Mouse (Mus musculus): ENCODE measurements at regions not wholly inside any gene's neighbourhood (a gene's known extent, or its start where the extent isn't known, plus 50 kb on each side); places are given as distances from the start of the nearest gene placed in this dataset.

DNA sequence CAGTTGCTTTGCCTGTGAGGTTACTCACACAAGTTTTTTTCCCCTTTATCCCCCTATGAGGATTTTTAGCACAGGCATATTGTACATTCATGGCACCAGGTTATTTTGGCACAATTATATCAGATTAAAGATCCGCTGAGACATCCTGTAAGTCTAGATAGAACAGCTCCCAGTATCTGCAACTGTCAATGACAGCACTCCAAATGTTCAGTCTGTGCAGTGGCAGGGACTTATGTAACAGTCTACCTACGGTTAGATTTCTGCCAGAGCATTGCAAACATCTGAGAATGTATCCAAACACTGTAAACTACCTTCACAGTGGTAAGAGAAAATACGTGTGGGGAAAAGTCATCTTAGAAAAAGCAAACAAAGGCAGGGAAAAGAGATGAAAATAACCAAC, 163.5 kb upstream of the Kcnh7 start:
- no peak overlapping the region for H3K4me3 ChIP-seq (ENCODE audit: low read length)
- H3K4me1 ChIP-seq (ENCODE audit: control insufficient read depth, insufficient read depth, low read length) = no peaks in the 10 kb centered on the region
- H3K4me2 ChIP-seq (replicated peaks; ENCODE audit: low read depth, low read length) = no peak overlapping the region
- no peaks in the 10 kb centered on the region for H3K27me3 ChIP-seq (ENCODE audit: control insufficient read depth, insufficient read depth, low read length)
- no peak overlapping the region for H3K27ac ChIP-seq (ENCODE audit: low read depth, low read length)
- no peaks in the 10 kb centered on the region for H3K9me3 ChIP-seq (ENCODE audit: control insufficient read depth, low read length)
- 79% methylated on average over 3 of the region's 3 CpGs for WGBS
- no peak for ATAC-seq (ENCODE audit: low FRiP score, low TSS enrichment)
- no peak overlapping the region for H3K9ac ChIP-seq (ENCODE audit: low read depth, low read length)
- H3K36me3 ChIP-seq (ENCODE audit: control insufficient read depth, insufficient read depth, low read length) = no peaks in the 10 kb centered on the region

DNA sequence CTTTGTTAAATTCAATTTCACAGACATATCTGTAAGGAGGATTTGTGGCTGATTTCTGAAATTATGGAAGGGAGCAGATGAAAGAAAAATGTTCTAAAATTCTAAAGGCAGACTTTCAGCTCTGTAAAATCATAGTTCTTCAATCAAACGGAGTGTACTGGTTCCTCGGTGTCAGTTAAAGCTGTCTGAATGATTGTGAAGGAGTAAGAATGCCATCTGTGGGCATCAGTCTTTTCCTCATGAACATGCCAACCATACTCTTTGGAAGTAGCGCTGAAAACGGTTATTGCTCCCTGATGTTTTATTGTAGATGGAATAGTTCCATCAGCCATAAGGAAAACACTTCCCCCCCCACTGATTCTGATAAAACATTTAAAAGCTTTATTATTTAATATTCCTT, 142.7 kb upstream of the Kcnh7 start:
- no peaks in the 10 kb centered on the region for H3K27me3 ChIP-seq (ENCODE audit: control insufficient read depth, insufficient read depth, low read length)
- 76% methylated on average over 4 of the region's 4 CpGs for WGBS

DNA sequence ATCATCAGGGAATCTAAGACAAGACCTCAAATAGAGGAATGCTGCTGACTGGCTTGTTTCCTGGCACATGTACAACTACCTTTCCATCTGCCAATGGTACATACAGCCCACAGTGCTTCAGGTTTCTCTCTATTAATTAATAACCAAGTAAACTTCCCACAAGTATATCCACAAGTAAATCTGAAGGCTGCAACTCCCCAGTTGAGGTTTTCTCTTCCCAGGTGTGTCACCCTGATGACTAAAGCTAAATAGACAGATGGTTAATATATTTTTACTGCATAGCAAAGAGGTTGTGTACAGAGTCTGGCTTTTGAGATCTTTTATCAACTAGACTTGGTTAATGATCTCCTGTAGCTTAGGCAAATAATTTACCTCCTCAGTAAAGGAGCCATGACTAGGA, 96.8 kb upstream of the Kcnh7 start:
- H3K4me3 ChIP-seq (ENCODE audit: low read length) = no peak overlapping the region
- H3K9ac ChIP-seq (ENCODE audit: low read depth, low read length) = no peak overlapping the region
- H3K4me1 ChIP-seq (ENCODE audit: control insufficient read depth, insufficient read depth, low read length) = no peaks in the 10 kb centered on the region
- H3K27me3 ChIP-seq (ENCODE audit: control insufficient read depth, insufficient read depth, low read length) = no peaks in the 10 kb centered on the region
- no peaks in the 10 kb centered on the region for H3K9me3 ChIP-seq (ENCODE audit: control insufficient read depth, low read length)
- H3K4me2 ChIP-seq (replicated peaks; ENCODE audit: low read depth, low read length) = no peak overlapping the region
- H3K36me3 ChIP-seq (ENCODE audit: control insufficient read depth, insufficient read depth, low read length) = no peaks in the 10 kb centered on the region
- peak; percentile 91 for ATAC-seq (ENCODE audit: low FRiP score, low TSS enrichment)
- no peak overlapping the region for H3K27ac ChIP-seq (ENCODE audit: low read depth, low read length)

More for the DNA sequence above, 142.7 kb upstream of the Kcnh7 start:
- Histone ChIP-seq H3K4me2 (replicated peaks; ENCODE audit: low read depth, low read length) (no peak overlapping the region), H3K27ac (ENCODE audit: low read depth, low read length) (no peak overlapping the region), H3K9ac (ENCODE audit: low read depth, low read length) (no peak overlapping the region), H3K9me3 (ENCODE audit: control insufficient read depth, low read length) (no peaks in the 10 kb centered on the region), H3K4me3 (ENCODE audit: low read length) (no peak overlapping the region), H3K36me3 (ENCODE audit: control insufficient read depth, insufficient read depth, low read length) (no peaks in the 10 kb centered on the region), H3K4me1 (ENCODE audit: control insufficient read depth, insufficient read depth, low read length) (no peaks in the 10 kb centered on the region)
- no peak for ATAC-seq (ENCODE audit: low FRiP score, low TSS enrichment)

DNA sequence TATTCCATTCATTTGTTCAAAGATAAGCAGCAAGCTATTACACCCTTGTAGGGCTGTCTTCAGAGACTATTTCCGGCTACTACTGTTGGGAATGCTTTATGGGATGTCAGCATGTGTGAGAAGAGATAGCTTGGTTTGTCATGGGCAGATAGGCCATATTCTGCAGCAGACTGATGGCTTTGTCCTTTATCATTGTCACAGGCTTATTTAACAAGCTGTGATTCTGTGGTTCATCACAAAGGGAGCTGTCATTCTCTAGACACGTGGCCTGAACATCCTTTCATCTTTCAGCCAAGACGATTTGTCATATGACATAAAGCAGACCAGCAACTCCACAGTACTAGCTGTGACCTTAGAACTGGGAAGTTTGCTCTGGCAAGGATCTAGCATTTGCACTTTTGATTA, 89.7 kb upstream of the Kcnh7 start:
- Histone ChIP-seq H3K4me3 (ENCODE audit: low read length) (no peak overlapping the region), H3K4me1 (ENCODE audit: control insufficient read depth, insufficient read depth, low read length) (no peaks in the 10 kb centered on the region), H3K9me3 (ENCODE audit: control insufficient read depth, low read length) (no peaks in the 10 kb centered on the region), H3K9ac (ENCODE audit: low read depth, low read length) (no peak overlapping the region), H3K27ac (ENCODE audit: low read depth, low read length) (no peak overlapping the region), H3K27me3 (ENCODE audit: control insufficient read depth, insufficient read depth, low read length) (no peaks in the 10 kb centered on the region), H3K36me3 (ENCODE audit: control insufficient read depth, insufficient read depth, low read length) (no peaks in the 10 kb centered on the region), H3K4me2 (replicated peaks; ENCODE audit: low read depth, low read length) (no peak overlapping the region)
- peak; percentile 82 for ATAC-seq (ENCODE audit: low FRiP score, low TSS enrichment)
- WGBS = 45% methylated on average over 3 of the region's 3 CpGs

DNA sequence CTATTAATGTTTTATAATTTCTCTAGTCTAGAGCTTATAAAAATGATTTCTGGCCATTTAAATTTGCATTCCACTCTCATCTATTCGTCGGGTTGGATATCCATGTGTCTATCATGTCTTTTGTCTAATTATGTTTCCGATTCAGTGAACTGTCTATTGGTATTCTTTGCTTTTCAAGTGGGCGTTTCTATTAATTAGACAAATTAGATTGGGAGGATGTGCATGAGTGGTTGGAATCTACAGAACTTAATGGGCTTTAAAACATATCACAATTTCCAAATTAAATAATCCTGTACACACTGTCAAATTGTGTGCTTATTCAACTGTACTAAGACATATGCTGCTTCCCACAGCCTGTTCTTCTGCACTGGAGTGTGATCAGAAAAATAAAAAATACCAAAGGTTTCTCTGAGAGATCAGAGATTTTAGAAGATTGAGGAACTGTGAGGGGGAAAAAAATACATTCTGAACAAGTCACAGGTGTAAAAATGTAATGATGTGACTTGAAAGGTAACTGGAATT, 62.1 kb upstream of the Kcnh7 start:
- Histone ChIP-seq H3K9ac (ENCODE audit: low read depth, low read length) (no peak overlapping the region), H3K36me3 (ENCODE audit: control insufficient read depth, insufficient read depth, low read length) (no peaks in the 10 kb centered on the region), H3K9me3 (ENCODE audit: control insufficient read depth, low read length) (no peaks in the 10 kb centered on the region), H3K4me3 (ENCODE audit: low read length) (no peak overlapping the region), H3K27ac (ENCODE audit: low read depth, low read length) (no peak overlapping the region), H3K4me1 (ENCODE audit: control insufficient read depth, insufficient read depth, low read length) (no peaks in the 10 kb centered on the region), H3K4me2 (replicated peaks; ENCODE audit: low read depth, low read length) (no peak overlapping the region), H3K27me3 (ENCODE audit: control insufficient read depth, insufficient read depth, low read length) (no peaks in the 10 kb centered on the region)
- ATAC-seq (ENCODE audit: low FRiP score, low TSS enrichment) = no peak
- 73% methylated on average over 4 of the region's 4 CpGs for WGBS

DNA sequence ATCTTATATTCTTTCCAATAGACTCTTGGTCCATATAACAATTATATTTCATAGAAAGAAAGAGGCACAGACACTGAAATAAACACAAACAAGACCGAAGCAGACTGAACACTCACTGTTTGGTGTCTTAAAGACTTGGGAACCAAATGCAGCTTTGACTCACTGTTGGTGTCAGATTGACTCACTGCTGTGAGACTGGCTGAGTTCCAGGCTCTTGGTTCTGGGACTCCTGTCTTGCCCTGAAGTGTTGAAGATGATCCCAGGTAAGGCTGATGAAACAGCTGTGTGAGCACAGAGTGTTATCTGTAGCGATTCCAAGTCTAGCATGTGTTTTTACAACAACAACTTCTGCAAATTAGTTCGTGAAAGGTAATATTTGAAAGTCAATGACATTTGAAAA, 55.2 kb upstream of the Kcnh7 start:
- Histone ChIP-seq H3K9me3 (ENCODE audit: control insufficient read depth, low read length) (no peaks in the 10 kb centered on the region), H3K4me1 (ENCODE audit: control insufficient read depth, insufficient read depth, low read length) (no peaks in the 10 kb centered on the region), H3K36me3 (ENCODE audit: control insufficient read depth, insufficient read depth, low read length) (no peaks in the 10 kb centered on the region), H3K9ac (ENCODE audit: low read depth, low read length) (no peak overlapping the region), H3K27ac (ENCODE audit: low read depth, low read length) (no peak overlapping the region), H3K4me2 (replicated peaks; ENCODE audit: low read depth, low read length) (no peak overlapping the region), H3K27me3 (ENCODE audit: control insufficient read depth, insufficient read depth, low read length) (no peaks in the 10 kb centered on the region), H3K4me3 (ENCODE audit: low read length) (no peak overlapping the region)
- ATAC-seq (ENCODE audit: low FRiP score, low TSS enrichment) = no peak
- 89% methylated on average over 3 of the region's 3 CpGs for WGBS

Data from kidney, embryonic 14.5 days (tissue).